Mouse (Mus musculus) cerebellum, adult 8-10 months (tissue): Measurements from ENCODE around the gene Gm38655.

Experiments used
- DNase-seq: peaks from one replicate; pipeline ENCODE4 v3.0.0; 2022

The Gm38655 gene

GRCm38 (mm10) chr17:25175411-25175810 lies at the start of gene Gm38655:
Gene Gm38655 (minus strand): TSS chr17:25175471.
- DNase-seq: no peak

- no peak for DNase-seq
Measured at GRCm38 (mm10) chr17:25224586-25225222, 49.4 kb upstream of the Gm38655 start.

DNA sequence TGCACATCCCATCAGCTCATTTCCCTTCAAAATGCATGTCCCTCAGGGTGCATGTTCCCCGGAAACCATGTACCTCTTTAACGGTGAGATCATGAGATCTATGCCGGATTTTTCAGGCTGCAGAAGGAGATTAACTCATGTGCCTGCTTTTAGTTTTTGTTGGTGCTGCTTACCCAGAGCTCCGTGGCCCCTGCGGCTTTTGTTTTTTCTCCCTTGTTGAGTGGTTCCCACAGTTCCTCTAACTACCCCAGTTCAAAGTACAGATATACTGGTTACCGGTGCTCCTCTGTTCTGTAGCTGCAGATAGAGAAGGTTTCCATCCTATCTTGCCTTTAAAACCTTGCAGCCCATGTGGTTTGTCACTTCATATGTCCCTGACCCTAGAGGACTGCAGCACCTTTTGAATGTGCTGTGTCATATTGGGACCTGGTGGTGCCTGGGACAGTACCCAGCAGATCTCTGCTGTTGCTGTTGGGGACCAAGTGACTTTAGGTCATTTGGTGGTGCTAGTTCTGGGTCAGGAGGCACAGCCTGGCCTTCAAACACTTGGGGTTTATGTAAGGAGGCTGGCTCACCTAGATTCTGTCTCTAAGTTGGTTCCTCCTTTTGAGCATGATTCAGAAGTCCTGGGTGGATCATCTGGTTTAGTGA lies 47.8 kb upstream of the Gm38655 start:
- DNase-seq: no peak

DNA sequence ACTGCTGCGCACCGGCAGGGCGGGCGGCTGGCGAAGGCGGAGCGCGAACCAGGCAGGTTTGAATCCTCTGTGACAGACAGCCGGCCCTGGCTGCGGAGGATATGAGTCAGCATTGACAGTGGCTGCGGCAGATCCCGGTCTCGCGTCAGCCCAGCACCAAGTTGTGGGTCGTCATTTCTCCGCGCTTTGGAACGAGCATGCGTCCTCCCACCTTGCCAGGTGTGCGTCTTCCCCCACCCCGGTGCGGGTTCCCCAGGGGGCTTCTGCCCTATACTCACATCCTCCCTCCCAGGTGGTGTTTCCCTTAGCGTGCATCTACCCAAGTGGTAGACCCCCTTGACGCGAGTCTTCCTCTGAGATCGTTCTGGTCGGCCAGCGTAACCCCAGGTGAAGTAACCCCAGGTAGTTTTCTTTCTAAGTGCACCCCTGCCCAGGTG lies 47.3 kb upstream of the Gm38655 start:
- peak; percentile 54 for DNase-seq

- DNase-seq: peak; percentile 76
Measured at GRCm38 (mm10) chr17:25221821-25222503, 46.7 kb upstream of the Gm38655 start.

DNA sequence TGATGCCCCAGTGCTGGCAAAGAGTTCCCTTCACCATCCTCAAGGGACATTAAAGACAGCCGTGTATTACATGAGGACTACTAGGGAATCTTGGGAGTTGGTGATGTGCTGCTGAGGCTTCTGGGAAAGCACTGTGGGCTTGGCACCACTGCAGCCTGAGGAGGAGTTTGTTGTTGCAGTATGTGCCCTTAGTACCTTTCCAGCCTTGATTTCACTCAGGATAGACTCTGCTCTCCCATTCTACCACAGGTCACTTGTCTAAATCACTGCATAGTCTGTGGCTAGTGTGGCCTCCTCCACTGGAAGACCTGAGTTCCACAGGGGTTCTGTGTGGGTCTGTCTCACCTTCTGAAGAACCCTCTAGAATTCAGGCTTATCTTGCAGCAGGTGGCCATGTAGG lies 45.5 kb upstream of the Gm38655 start:
- no peak for DNase-seq

- DNase-seq: no peak
Measured at GRCm38 (mm10) chr17:25219492-25220295, 44.4 kb upstream of the Gm38655 start.

DNA sequence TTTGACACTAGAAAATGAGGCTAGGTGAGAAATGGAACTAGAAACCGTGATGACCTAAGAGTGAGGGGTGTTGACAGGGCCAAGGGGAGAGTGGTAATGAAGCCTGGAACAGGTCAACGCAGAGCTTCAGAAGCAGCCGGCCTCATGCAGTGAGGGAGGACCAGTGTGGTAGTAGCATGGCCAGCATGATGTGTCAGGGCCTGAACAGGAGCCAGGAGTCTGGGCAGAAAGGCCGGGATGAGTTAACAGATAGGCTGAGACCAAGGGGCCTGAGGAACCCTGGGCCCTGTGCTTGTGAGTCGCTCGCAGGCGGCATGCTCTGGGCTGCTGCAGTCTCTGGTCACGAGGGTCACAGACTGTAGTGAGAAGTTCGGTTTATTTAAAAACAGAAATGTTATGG lies 43.7 kb upstream of the Gm38655 start:
- no peak for DNase-seq

DNA sequence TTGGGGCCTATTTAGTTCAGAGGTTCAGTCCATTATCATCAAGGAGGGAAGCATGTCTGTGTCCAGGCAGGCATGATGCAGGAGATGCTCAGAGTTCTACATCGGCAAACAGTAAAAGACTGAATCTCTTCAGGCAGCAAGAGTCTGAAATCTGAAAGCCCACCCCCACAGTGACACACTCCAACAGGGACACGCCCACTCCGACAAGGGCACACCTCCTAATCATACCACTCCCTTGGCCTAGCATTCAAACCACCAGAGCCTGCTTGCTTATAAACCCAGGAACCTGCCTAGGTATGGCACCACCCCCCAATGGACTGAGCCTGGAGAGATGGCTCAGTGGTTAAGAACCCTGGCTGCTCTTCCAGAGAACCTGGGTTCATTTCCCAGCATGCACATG lies 40.2 kb upstream of the Gm38655 start:
- no peak for DNase-seq

DNA sequence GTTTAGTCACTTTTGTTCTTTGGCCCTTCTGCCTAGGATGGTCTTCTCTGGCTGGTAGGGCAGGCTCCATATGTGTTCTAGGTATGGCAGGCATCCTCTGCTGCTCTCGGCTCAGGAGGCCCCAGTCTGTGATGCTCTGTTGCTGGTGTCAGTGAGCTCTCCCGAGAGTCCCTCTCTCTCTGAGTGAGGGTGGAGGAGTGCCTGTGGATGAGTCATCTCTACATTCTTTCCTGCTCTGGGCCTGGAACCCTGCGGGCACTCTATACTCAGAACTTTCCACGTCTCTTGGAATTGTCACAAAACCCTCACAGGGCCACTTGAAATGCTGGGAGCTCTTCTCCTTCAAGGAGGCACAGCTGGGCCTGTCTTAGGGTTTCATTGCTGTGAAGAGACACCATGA lies 36.4 kb upstream of the Gm38655 start:
- DNase-seq: no peak

GRCm38 (mm10) chr17:25210680-25211466 lies 35.6 kb upstream of the Gm38655 start:
- DNase-seq: peak; percentile 73

GRCm38 (mm10) chr17:25210006-25210405 lies 34.7 kb upstream of the Gm38655 start:
- DNase-seq: no peak

DNA sequence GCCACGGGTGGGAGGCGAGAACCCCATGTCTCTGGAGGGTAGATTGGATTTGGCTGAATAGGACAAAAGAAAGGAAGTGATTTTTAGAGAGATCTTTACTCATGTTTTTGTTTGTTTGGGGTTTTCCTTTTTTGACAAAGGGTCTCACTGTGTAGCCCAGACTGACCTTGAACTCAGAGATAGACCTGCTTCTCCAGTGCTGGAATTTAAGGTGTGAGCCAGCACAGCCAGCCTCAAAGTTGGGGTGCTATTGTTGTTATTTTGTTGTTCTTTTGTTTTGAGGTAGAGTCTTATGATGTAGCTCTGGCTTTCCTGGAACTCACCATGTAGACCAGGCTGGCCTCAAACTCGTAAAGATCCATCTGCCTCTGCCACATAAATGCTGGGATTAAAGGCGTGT lies 27.1 kb upstream of the Gm38655 start:
- no peak for DNase-seq

DNA sequence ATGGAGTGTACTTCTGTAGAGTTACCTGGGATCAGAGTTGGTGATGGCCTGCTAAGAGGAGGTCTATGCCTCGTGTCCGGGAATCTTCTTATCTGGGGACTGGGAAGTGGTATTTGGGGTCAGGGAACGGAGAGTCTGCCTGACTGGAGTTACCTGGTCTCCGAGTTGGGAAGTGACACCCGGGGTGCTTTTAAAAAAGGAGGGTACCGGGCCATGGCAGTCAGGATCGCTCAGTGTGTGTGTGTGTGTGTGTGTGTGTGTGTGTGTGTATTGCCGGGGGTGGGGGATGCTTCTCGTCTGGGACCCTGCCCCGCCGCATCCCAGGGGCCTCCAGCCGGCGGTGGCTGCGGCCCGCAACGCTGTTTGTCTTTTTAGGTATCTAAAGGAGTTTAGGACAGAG lies 13.8 kb upstream of the Gm38655 start:
- DNase-seq: no peak

GRCm38 (mm10) chr17:25188150-25189031 lies 13.1 kb upstream of the Gm38655 start, which contains the start of gene Unkl:
Gene Unkl (plus strand): TSS chr17:25188397.
- peak; percentile 60 for DNase-seq

GRCm38 (mm10) chr17:25187784-25188149 lies 12.5 kb upstream of the Gm38655 start:
- no peak for DNase-seq

DNA sequence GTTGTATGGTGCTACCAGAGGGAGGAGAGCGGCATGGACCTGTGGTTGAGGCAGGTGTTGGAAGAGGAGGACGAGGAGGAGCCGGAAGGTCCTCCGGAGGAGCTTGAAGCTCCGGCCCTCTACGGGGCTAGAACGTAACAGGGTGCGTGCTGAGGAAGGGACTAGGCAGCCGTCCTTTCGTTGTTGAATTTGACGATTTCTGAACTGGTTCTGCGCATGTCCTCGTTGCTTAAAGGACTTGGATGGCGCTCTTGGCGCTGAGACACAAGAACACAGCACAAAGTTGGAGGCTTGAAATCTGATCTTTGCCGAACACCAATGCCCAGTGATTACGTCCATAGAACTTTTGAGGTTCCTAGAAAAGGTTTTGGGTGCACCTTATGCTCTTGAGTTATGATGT lies 9.7 kb upstream of the Gm38655 start:
- no peak for DNase-seq

DNA sequence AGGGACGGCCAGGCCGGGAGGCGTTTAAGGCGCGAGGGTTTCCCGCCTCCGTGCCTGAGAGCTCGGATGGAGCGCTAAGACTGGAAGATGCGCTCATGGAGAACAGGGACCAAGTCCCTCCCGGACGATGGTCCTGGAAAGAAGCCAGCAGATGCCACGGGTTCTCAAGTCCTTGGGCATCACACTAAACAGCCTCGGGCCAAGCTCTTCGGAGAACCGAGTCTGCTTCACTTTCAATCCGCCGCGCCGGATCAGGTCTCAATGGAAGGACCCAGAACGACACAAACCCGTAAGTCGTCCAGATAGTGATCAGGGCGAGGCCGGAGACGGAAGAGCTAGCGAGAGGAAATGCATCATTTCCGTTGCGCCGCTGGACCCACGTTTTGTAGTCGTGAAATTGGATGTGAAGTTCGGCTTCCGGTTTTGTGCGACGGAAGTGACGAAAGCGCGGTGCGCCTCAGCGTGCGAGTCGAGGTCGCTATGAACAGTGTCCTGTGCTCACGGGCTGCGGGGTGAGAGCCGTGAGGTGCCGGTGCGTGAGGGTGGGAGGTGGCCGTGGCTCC lies 8.9 kb upstream of the Gm38655 start, which contains the start of gene BC003965:
BC003965 (plus strand) TSS at position 426 of the 563 bp plus-strand sequence.
- DNase-seq: peak; percentile 97

GRCm38 (mm10) chr17:25183232-25183631 lies 8.0 kb upstream of the Gm38655 start:
- no peak for DNase-seq

- DNase-seq: no peak
Measured at GRCm38 (mm10) chr17:25172558-25172957, 2.7 kb downstream of the Gm38655 start.

GRCm38 (mm10) chr17:25169706-25170105 lies 5.6 kb downstream of the Gm38655 start:
- DNase-seq: no peak
